Mouse (Mus musculus) gastrocnemius, postnatal 4 days (tissue): Measurements from ENCODE around the gene Bcl2l15. TPM values are rescaled to one million over a fixed set of nuclear protein-coding genes. Genes with fewer than 3 reads are reported as not detected.
"Not testable (repeated sequence)": the region's sequence is repeated elsewhere in the genome, so short reads cannot be mapped to it uniquely, and the experiment has no call there.

Experiments
- DNase-seq, 2 experiments: peaks; one replicate each; pipeline ENCODE4 v3.0.0; 2021 to 2022; ENCODE audit warnings: low spot score in 2 of 2, mixed read lengths in 2 of 2
- total RNA-seq, 2 experiments: library from RNA; stranded (reverse); gene quantifications; 2 replicates each; pipeline ENCODE4 v1.2.3; 2021

Gene Bcl2l15
- total RNA-seq, 2 experiments from 2014 or later = 0.23 TPM; not detected in 1

DNA sequence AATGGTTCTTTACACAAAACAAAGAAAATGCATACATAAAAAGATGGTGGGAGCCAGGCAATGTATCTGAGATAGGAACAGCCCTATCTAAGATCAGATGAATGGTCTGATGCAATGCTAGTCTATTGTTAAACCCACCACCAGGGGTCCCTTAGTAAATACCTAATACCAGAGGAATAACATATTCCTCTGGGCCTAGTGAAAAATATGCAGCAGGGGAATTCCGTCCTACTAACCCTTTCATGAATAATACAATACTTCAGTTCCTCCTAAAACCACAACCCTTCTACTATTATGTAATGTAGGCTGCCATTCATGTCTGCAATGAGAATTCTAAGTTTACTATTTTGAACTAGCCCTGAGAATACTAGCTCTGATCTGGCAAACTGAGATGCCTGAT lies 1.7 kb upstream of the Bcl2l15 start:
- not testable (repeated sequence) for DNase-seq

DNA sequence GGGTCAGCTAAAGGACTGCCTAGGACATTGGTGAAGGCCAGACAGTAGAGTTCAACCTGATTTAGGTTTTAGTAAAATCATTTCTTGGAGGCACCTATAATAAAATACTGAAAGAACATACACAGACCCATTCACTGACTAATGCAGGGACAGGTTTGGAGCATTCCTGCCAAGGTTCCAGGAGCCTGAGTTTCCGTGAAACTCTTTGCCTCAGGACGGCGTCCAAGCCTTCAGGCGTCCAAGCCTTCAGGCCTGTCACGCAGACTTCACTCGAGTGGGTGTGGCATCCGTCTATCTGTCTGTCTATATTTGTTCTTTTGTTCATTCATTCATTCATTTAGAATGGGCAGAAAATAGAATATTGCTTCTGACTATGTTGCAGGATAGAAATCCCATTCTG lies 1.3 kb upstream of the Bcl2l15 start:
- DNase-seq = no peak

DNA sequence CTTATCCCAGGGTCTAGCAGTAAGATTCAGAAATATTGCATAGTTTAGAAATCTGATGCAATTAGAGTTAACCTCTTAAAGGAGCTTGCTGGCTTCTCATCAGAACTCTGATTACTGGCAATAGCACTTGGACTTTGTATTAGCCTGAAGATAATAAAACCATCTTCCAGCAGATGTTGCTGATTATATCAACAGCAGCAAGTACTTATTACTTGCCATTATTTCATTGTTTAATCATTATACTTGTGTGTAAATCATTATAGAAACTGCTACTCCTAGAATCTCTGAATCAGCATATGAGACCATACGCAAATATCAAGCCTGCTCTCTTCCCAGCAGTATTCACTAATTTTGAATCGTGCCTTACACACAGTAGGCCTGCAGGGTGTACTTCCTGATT lies 1.6 kb downstream of the Bcl2l15 start:
- no peak for DNase-seq

DNA sequence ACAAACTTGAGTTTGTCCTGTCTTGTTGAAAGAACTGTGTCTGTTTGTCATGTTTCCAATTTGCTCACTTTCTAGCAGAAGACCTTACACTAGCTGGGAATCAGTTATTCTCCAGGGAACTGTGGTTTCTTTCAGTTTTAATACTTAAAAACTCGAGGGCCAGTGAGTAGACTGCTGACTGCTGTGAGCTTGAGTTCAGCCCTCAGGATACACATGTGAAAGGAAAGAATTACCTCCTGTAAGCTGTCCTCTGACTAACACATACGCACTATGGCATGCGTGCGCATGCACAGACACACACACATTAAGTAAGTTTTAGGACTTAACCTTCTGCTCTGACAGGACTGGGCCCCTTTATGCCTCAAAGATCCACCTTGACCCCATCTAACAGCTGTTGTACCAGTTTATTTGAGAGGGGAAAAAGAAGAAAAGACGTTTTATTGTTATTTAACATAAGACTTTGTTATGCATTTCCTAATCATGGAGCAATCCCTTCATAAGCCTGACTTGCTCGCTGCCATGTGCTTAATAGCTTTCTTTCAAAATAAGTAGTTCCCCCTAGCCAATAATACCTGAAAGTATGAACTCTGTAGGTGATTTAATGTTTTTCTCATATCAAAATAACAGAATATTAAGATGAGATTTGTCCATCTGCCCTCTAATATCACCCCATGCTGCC lies 3.0 kb downstream of the Bcl2l15 start:
- DNase-seq = no peak

DNA sequence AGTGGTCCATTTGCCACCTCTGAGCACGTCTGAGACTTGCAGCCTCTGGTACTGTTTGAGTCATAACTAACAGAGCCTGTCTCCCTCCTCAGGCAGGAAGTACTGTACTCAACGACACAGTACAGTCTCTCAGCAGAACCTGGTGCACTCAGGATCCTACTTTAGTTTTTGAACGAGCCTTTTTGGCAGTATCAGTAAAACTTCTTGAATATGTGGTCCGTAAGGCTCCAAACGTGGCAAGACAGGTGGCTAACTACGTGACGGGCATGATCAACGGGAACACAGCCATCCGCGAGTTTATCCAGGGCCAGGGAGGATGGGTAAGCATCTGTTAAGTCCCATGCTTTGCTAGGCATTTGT lies 3.5 kb downstream of the Bcl2l15 start:
- DNase-seq = no peak

DNA sequence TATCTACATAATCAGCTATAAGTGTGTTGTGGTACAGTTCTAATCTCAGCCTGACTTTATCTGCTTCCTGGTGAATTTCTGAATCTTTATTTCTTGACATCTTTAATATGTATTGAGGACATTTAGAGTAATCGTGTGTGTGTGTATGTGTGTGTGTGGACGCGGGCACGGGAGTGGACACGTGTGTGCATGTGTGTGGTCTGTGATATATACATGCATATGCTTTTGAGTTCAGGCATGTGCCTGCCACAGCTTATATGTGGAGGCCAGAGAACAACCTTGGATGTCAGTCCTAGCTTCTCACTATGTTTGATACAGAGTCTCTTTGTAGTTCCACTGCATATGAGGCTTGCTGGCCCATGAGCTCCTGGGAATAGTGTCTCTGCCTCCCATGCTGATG lies 4.1 kb downstream of the Bcl2l15 start:
- DNase-seq = no peak

DNA sequence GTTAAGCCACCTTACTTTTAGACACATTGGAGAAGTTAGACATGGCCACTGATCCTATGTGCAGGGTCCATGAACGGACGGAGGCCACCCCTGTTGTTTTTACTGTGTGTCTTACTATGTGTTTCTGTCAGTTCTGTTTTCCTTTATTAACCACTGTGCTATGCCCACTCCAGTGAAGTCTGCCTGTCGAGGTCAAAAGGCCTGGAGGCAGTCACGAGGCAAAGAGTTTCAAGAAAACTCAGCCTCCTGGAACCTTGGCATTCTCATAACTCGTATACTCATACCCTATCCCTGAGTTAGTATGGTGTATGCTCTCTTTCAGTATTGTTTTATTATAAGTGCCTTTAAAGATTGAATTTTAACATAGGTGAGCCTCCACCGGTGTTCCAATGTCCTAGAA lies 7.3 kb downstream of the Bcl2l15 start:
- no peak for DNase-seq

DNA sequence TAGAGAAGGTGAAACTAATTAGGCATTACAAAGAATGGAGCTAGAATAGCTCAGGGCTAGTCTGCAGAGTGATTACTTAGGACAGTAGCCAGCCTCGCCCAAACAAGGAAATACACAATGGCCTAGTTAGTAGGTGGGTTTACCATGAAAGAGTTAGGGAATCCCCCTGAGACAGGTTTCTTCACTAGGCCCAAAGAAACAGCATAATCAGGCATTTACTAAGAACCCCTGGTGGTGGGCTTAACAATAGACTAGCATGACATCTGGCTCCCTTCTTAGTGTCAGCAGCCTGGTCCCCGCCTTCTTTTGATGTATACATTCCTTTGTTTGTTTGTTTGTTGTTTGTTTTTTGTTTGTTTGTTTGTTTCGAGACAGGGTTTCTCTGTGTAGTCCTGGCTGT lies 7.8 kb downstream of the Bcl2l15 start:
- not testable (repeated sequence) for DNase-seq

DNA sequence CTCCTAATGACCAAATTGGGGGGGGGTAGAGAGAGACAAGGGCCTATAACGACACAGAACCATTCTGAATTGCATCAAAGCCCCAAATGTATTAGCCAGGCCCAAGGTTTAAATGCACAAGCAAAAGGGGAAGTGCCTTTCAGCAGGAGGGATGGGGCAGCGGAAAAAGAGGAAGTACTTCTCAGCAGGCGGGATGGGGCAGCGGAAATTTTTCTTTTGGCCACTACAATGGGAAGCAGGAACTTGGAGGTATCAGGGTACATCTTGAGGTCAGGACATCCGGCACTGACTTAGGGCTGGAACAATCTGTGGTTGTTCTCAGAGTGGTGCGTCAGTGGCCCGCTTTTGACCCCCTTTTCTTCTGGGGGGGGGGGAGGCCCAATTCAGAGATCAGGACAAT lies 8.5 kb downstream of the Bcl2l15 start:
- not testable (repeated sequence) for DNase-seq

DNA sequence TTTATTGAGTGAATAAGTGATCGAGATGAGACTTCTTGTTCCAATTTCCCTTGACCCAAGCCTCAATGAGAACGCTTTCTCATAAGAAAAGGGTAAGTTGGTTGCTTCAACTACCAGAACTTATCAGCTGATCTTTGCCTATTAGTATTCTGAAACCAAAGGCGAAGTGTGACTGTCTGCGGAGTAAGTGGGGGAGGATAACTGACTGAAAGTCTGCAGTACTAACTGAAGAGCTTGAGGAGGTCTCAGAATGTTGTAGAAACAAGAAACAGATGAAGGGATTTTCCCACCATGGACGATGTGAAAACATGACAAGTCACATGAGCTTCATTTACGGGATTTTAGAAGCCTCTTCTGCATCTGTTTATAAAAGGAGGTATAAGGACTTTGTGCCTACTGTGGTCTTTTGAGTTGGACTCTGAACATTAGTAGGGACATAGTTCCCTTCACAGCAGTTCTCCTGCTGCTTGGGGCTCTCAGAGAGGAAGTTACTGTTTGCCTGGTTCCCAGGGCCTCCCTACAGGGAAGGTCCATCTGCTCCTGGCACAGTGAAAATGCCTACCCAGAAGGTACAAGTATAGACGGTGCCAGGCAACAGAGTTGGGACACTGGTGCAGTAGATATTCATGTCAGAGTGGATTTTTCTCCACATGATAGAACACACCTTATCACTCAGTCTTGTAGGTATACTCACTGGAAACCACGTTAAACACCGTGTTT lies 18.4 kb downstream of the Bcl2l15 start:
- no peak for DNase-seq

DNA sequence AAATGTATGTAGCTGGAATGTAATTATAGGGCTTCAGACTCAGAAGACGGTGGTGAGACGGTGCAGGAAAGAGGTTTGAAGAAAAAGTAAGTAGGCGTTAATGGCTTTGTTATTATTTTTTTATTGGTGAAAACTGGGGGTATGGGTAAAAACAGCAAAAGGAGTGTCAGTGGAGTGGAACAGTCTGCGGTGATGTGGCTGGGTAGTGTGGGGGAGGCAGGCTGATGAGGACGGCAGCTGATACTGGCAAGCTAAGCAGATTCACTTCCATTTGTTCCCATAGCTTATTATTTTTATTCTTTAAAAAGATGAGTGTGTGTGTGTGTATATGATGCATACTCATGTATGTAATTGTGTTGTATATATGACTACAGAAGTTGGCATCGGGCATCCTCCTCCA lies 19.1 kb downstream of the Bcl2l15 start:
- DNase-seq = no peak

DNA sequence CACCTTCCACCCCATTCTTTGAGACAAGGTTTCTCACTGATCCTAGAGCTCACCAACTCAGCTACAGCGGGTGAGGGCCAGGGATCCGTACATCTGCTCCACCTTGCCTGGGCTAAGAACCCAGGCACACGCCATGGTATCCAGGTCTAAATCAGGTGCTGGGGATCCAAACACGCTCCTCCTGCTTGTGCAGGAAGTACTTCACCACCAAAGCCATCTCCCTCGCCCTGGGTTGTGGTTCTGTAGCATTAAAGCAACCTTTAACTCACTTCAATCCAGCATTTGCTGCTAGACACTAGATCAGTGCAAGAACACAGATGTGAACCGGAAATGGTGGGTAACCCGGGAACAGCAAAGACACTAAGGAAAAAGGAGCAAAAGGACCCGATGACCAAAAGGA lies 19.5 kb downstream of the Bcl2l15 start:
- DNase-seq = no peak

DNA sequence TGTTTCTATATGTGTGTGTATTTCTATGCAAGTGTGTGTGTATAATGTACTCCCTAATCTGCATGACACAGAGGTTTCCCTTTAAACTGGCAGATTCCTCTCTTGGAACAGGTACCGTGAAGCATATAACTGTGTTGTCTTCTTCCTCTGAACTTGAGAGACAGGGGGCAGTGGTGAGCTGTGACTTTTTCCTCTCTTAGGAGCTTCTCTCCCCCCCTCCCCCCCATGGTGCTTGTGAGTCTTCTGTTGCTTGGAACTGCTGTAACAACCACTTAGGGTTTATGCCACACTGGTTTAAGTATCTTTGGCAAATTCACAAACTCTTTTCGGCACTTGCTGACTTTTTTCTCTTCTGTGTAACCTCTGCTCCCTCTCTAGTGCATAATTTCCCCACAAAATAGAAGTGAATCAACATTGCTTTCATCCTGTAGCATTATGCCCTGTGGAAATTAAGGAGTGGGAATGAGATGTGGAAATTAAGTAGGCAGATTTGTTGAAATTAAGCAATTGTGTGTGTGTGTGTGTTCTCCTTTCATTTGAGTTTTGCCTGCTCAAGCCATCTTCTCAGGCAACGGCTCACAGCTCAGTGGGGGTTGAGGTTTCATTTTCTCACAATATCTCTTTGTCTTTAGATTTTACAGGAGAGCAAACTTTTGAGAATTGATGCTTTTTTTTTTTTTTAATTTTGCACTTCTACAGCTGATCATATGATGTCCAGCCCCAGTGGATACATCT lies 20.3 kb downstream of the Bcl2l15 start:
- peak in 1 of 2 experiments; percentile 24 for DNase-seq

DNA sequence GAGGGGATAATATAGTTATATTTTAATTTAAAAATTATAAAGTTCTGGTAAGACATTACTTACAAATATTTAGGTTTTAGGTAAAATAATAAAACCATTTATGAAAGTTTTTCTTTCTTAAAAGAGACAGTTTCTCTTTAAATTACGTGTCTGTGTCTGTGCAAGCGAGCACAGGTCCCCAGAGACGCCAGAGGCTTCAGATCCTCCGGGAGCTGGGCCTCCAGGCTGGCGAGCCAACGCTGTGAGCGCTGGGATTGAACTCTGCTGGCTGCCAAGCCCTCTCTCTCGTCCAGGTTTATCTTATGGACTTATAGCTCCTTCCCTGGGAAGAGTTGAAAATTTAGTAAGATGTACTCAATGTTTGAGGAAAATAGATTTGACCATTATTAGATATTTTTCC lies 21.4 kb downstream of the Bcl2l15 start:
- DNase-seq = no peak

DNA sequence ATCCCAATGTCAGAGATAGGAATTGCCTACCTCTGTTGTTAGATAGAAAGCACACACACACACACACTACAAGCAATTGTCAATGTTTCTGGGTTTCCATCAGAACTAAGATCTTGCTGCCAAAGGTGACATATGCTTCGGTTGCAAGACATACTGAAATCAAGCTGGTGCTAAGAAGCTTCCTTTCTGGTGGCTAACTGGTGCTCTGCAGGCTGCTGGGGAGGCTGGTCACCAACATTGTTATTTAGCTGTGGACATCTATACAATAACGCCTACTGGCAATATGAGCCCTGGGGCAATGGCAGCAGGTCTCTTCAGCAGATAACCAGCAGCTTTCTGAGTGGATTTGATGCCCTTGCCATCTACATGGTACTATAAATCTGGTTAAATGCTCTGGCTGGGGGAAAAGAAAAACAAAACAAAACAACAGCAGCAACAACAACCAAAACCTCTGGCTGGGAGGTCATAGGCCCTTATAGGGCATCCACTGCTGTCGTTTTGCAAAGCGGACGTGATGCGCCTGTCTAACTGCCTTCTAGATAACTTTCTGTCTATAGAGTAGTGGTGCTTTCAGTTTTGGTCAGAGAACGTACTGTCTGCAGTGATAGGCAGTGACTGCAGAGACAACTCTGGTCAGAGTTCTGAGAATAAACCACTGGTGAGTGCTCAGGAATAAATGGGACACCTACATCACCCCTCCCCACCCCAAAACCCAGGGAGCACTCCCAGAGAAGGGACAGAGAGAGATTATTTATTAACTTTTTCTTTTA lies 24.8 kb downstream of the Bcl2l15 start:
- DNase-seq = no peak

DNA sequence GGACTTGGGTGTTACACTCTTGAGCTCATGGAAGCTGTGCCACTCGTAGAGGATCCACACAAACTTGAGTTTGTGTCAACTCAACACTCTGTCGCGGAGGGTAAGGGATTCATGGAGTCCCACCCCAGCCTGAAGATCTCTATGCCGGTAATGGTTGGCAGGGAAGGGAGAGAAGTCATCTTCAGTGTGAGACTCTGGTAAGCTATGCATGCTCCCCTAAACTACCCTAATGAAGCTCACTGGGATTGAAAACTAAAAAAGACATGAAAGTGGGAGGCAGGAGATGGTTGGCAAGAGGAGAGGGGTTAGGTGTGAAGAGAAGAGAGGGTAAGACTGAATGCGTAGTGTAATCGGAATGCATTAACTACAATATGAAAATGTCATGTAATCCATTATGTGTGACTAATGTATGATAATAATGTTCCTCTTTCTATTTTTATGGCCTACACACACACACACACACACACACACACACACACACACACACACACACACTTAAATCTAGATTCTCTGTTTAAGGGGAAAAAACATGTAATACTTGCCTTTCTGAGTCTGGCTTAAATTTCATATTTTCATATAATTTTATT lies 25.7 kb downstream of the Bcl2l15 start:
- no peak for DNase-seq

DNA sequence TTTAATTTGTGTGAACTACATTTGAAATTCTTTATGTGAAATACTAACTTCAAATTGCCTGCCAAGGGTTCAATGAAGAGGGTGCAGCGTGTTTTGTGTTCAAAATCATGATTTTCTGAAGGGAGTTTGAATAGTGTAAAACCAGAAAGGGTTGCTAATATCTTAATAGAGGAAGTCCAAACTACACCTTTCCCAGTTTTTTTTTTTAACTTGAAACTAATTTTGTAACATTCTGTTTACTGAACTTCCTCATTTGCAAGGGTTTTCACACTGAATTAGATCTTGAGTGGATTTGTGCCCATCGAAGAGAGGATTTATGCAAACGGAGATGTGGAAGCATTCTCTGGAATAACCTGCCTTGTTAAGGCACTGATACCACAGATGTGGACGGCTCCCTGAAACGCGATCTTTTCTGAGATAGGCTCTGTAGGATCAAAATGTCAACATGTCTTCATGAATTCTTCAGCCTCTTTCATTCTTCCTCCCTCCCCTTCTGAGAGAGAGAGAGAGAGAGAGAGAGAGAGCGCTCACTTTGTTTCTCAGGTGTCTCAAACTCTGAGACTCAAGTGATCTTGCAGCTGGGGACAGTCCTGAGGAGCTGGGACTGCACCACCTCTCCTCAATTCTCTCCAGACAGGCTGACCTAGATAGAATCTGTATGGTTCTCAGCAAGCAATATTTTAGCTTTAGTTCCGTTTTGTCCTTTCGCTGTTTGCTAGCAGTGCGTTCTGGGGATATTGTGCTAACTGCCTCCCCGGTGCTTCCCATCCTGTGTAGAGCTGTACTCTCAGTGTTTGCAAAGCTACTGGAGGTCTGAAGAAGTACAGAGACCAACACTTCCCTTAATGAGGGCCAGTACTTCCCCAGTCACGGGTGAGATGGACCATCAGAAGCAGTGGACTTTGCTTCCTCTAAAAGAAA lies 26.7 kb downstream of the Bcl2l15 start, which contains the start of gene Ptpn22:
TSS of gene Ptpn22 (plus strand) at position 915 of the 921 bp plus-strand sequence.
- no peak for DNase-seq

DNA sequence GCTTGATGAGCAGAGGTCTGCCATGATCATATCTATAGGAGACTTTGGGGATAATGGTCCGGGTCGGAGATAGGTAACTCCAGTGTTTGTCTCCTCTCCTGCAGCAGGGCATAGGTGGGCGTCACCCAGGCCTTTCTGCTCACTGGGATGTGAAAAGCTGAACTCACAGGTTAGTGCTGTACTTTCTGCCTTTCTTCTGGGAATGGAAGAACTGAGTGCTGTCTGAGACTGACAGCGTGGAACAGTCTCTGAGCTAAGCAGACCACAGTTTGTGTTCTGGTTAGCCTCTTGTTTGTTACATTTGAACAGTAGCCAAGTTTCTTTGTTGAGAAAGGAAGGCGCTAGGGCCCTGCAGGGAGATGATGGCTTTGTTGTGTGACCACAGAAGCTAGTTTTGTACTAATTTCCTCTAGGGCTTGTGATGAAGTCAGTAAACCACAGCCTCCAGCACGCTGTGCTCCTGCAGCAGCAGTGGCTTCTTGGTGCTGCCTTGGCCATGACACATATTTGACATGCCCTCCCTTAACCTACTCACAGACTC lies 27.5 kb downstream of the Bcl2l15 start:
- DNase-seq = no peak

DNA sequence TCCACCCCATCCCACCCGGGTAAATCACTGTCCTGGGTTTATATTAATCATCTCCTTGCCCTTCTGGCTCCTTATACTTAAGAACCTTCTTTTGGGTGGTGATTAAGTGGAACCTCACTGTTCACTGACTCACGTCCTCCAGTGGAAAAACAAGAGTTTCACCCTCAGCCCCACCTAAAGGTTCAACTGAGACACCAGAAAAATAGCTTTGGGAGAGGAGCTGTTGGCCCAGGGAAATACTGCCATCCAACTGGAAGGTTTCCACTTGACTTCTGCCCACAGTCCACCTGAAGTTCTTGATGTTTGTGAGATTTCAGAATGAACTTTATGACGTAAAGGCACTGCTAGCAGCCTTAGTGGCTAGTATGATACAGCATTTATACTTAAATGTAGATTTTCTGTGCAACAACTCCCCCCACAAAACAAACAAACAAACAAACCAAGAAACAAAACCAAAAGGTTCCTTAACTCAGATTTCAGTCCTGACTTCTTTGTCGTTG lies 30.4 kb downstream of the Bcl2l15 start:
- no peak for DNase-seq

DNA sequence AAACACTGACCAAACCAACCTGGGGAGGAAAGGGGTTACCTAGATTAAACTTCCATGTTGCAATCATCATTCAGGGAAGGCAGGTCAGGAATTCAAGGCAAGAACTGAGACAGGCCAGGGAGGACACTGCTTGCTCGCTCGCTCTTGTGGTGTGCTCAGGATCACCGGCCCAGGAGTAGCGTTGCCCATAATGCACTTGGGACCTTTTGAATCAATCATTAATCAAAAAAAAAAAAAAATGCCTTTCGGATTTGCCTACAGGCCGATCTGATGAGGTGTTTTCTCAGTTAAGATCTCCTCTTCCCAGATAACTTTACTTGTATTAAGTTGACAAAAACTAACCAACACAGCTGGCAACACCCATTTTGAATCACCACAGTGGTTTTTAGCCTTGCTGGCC lies 31.8 kb downstream of the Bcl2l15 start:
- no peak for DNase-seq
